Mouse (Mus musculus): ENCODE data around the gene Eya2. TPM values are rescaled to one million over a fixed set of nuclear protein-coding genes. Genes with fewer than 3 reads are reported as not detected.

Gene Eya2
- polyA plus RNA-seq, 1 experiment from 2014 or later = 3.2 TPM

DNA sequence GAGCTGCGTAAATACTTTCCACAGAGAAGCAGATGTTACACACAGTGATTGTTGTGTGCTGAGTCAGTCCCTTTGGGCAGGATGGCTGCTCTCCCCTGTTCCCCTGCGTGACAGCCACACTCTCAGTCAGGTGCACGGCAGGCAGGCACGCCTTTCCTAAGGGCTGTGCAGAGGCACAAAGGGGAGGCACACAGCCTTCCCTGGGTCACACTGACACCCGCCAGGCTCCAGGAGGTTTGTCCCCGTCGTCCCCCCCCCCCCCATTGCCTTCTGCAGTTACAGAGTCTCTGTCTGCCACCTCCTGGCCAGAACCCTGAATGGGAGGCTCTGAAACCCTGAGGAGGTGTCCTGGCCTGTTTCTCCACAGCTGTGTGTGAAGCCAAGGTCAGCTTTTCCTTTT, 156.2 kb downstream of the Eya2 start:
- Histone ChIP-seq H3K4me2 (no peak overlapping the region), H3K4me3 (no peak overlapping the region), H3K27ac (no peak overlapping the region), H3K36me3 (no peaks in the 10 kb centered on the region), H3K9me3 (no peaks in the 10 kb centered on the region), H3K4me1 (no peaks in the 10 kb centered on the region), H3K27me3 (no peaks in the 10 kb centered on the region), H3K9ac (no peak overlapping the region)
- ATAC-seq (ENCODE audit: borderline replicate concordance, extremely low read depth, low FRiP score, low TSS enrichment) = no peak
- 31% methylated on average over 7 of the region's 7 CpGs for WGBS

DNA sequence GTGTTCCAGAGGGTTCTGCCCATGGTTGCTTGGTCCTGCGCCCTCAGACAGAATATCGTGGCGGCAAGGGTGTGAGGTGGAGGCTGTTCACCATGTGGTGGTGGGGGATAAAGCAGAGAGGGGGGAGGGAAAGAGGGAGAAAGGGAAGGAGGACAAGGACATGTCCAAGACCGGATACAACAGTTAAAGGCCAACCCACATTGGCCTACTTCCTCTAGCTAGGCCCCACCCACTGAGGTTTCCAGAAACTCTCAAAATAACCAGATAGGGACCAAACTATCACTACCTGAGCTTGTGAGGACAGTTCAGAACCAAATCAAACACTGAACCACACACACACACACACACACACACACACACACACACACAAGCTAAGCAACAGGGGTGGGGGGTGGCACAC, 157.9 kb downstream of the Eya2 start:
- no peaks in the 10 kb centered on the region for H3K36me3 ChIP-seq
- H3K27me3 ChIP-seq = no peaks in the 10 kb centered on the region
- no peaks in the 10 kb centered on the region for H3K9me3 ChIP-seq
- no peak overlapping the region for H3K27ac ChIP-seq
- H3K4me1 ChIP-seq = no peaks in the 10 kb centered on the region
- WGBS = 77% methylated on average over 4 of the region's 4 CpGs
- no peak for ATAC-seq (ENCODE audit: borderline replicate concordance, extremely low read depth, low FRiP score, low TSS enrichment)
- no peak overlapping the region for H3K9ac ChIP-seq
- H3K4me2 ChIP-seq = no peak overlapping the region
- no peak overlapping the region for H3K4me3 ChIP-seq

- ATAC-seq (ENCODE audit: borderline replicate concordance, extremely low read depth, low FRiP score, low TSS enrichment) = no peak
- H3K27ac ChIP-seq = no peak overlapping the region
- H3K36me3 ChIP-seq = no peaks in the 10 kb centered on the region
- no peak overlapping the region for H3K9ac ChIP-seq
- 74% methylated on average over 15 of the region's 15 CpGs for WGBS
- no peak overlapping the region for H3K4me3 ChIP-seq
- no peaks in the 10 kb centered on the region for H3K4me1 ChIP-seq
- no peak overlapping the region for H3K4me2 ChIP-seq
- H3K27me3 ChIP-seq = no peaks in the 10 kb centered on the region
- no peaks in the 10 kb centered on the region for H3K9me3 ChIP-seq
Measured at GRCm38 (mm10) chr2:165757799-165758198, 163.0 kb downstream of the Eya2 start.

- Histone ChIP-seq H3K9me3 (no peaks in the 10 kb centered on the region), H3K4me1 (no peaks in the 10 kb centered on the region), H3K27ac (no peak overlapping the region), H3K4me3 (no peak overlapping the region), H3K9ac (no peak overlapping the region), H3K27me3 (no peaks in the 10 kb centered on the region), H3K4me2 (no peak overlapping the region), H3K36me3 (no peaks in the 10 kb centered on the region)
- WGBS = 12% methylated on average over 5 of the region's 5 CpGs
- no peak for ATAC-seq (ENCODE audit: borderline replicate concordance, extremely low read depth, low FRiP score, low TSS enrichment)
Measured at GRCm38 (mm10) chr2:165758534-165758933, 163.7 kb downstream of the Eya2 start.

DNA sequence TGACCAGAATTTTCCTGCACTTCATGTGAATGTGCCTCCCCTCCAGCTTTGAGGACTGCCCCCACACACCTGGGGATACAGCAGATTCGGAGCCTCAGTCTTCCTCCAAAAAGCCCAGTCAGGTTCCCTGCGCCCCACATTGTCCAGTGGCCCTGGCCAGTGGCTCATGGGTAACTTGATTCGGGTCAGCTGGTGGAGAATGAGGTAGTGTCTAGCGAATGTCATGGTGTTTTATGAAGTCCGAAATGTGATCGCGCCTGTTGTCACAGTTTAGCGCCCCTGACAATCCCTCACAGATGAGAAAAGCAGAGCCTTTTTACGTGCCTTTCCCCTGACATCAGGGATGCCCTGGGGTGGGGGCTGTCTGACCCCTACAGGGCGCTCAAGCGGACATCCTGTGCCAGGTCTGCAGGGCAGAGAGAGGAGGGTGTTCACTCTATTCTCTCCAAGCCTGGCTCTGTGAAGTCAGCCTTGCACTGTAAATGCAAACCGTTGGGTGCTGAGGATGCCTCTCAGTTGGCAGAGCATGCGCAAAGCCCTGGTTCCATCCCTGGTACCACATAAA, 164.7 kb downstream of the Eya2 start:
- Histone ChIP-seq H3K4me2 (no peak overlapping the region), H3K9me3 (no peaks in the 10 kb centered on the region), H3K4me1 (no peaks in the 10 kb centered on the region), H3K27ac (no peak overlapping the region), H3K36me3 (no peaks in the 10 kb centered on the region), H3K27me3 (no peaks in the 10 kb centered on the region), H3K4me3 (no peak overlapping the region), H3K9ac (no peak overlapping the region)
- 86% methylated on average over 13 of the region's 13 CpGs for WGBS
- no peak for ATAC-seq (ENCODE audit: borderline replicate concordance, extremely low read depth, low FRiP score, low TSS enrichment)

- no peaks in the 10 kb centered on the region for H3K4me1 ChIP-seq
- WGBS = 59% methylated on average over 11 of the region's 11 CpGs
- no peak for ATAC-seq (ENCODE audit: borderline replicate concordance, extremely low read depth, low FRiP score, low TSS enrichment)
- H3K36me3 ChIP-seq = no peaks in the 10 kb centered on the region
- H3K4me2 ChIP-seq = no peak overlapping the region
- no peak overlapping the region for H3K9ac ChIP-seq
- no peak overlapping the region for H3K4me3 ChIP-seq
- no peaks in the 10 kb centered on the region for H3K27me3 ChIP-seq
- no peak overlapping the region for H3K27ac ChIP-seq
- no peaks in the 10 kb centered on the region for H3K9me3 ChIP-seq
Measured at GRCm38 (mm10) chr2:165768805-165769358, 174.1 kb downstream of the Eya2 start.

GRCm38 (mm10) chr2:165769375-165769948, 174.6 kb downstream of the Eya2 start:
- no peak for ATAC-seq (ENCODE audit: borderline replicate concordance, extremely low read depth, low FRiP score, low TSS enrichment)
- Histone ChIP-seq H3K4me2 (no peak overlapping the region), H3K36me3 (no peaks in the 10 kb centered on the region), H3K9ac (no peak overlapping the region), H3K9me3 (no peaks in the 10 kb centered on the region), H3K4me1 (no peaks in the 10 kb centered on the region), H3K27me3 (no peaks in the 10 kb centered on the region), H3K4me3 (no peak overlapping the region), H3K27ac (no peak overlapping the region)
- 63% methylated on average over 8 of the region's 10 CpGs for WGBS

GRCm38 (mm10) chr2:165778927-165779326, 184.1 kb downstream of the Eya2 start:
- Histone ChIP-seq H3K4me2 (no peak overlapping the region), H3K4me1 (no peaks in the 10 kb centered on the region), H3K27ac (no peak overlapping the region), H3K36me3 (peaks cover 18% of the 10 kb centered on the region), H3K4me3 (no peak overlapping the region), H3K9me3 (no peaks in the 10 kb centered on the region), H3K9ac (no peak overlapping the region), H3K27me3 (no peaks in the 10 kb centered on the region)
- ATAC-seq (ENCODE audit: borderline replicate concordance, extremely low read depth, low FRiP score, low TSS enrichment) = peak; percentile 44; the same call in 1 of the 2 replicates
- 22% methylated on average over 6 of the region's 6 CpGs for WGBS

GRCm38 (mm10) chr2:165782324-165782723, 187.5 kb downstream of the Eya2 start:
- no peak overlapping the region for H3K9ac ChIP-seq
- no peak overlapping the region for H3K4me3 ChIP-seq
- peaks cover 50% of the 10 kb centered on the region for H3K36me3 ChIP-seq
- H3K27ac ChIP-seq = no peak overlapping the region
- H3K9me3 ChIP-seq = no peaks in the 10 kb centered on the region
- no peaks in the 10 kb centered on the region for H3K4me1 ChIP-seq
- no peak for ATAC-seq (ENCODE audit: borderline replicate concordance, extremely low read depth, low FRiP score, low TSS enrichment)
- WGBS = 32% methylated on average over 5 of the region's 5 CpGs
- no peaks in the 10 kb centered on the region for H3K27me3 ChIP-seq
- no peak overlapping the region for H3K4me2 ChIP-seq

DNA sequence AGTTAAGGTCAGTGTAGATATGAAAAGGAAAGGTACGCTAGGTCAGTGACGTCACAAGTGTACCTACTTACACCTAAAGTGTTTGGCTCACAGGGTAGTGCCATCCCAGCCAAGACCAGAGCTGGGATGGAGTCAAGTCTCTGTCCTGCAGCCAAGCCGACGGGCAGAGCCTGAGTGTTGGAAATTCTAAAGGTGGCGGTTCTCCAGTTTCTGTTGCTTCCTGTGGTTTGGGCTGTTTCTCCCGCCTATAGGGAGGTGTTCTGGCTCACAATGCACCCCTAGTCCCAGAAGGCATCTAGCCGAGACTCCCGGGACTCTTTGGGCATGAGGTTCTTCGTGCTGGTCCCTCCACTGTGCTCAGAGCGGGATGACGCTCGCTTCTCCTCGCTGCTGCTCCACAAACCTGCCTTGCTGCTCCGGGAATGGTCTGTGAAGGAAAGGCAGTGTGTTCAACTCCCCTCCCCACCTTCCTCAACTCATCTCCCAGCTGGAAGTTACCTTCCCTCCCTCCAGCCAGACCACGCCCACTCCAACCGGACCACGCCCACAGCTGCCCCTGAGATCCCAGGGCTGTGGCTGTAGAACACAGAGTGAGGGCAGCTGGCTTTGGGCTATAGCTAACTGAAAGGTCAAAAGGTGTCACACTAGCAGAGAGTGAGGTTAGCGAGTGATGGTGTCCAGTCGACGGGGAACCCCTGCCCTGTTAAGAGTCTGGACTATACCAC, 190.6 kb downstream of the Eya2 start:
- no peak for ATAC-seq (ENCODE audit: borderline replicate concordance, extremely low read depth, low FRiP score, low TSS enrichment)
- Histone ChIP-seq H3K9me3 (no peaks in the 10 kb centered on the region), H3K4me2 (no peak overlapping the region), H3K27ac (no peak overlapping the region), H3K4me3 (no peak overlapping the region), H3K36me3 (peaks cover 72% of the 10 kb centered on the region), H3K27me3 (no peaks in the 10 kb centered on the region), H3K4me1 (peaks cover 7% of the 10 kb centered on the region; the same call in 1 of the 2 replicates), H3K9ac (no peak overlapping the region)
- 83% methylated on average over 20 of the region's 20 CpGs for WGBS

DNA sequence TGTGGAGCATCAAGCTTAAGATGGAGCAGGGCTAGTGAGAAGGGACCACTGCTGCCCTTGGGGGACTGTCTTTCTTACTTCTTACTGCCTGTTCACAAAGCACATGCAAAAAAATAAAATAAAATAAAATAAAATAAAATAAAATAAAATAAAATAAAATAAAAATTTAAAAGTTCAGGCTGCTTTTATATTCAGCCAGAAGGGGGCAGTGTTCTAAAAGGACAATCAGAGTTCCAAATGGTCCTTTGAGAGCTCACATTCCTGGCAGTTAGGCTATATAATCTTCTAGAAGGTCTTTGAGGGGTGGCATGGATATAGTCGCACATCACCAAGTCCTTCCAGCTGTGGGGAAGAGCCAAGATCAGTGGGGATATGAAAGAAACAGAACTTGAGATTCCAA, 191.6 kb downstream of the Eya2 start:
- peaks cover 81% of the 10 kb centered on the region for H3K36me3 ChIP-seq

GRCm38 (mm10) chr2:165788005-165788404, 193.2 kb downstream of the Eya2 start:
- no peaks in the 10 kb centered on the region for H3K27me3 ChIP-seq
- ATAC-seq (ENCODE audit: borderline replicate concordance, extremely low read depth, low FRiP score, low TSS enrichment) = peak; percentile 60; the same call in 1 of the 2 replicates
- H3K4me2 ChIP-seq = no peak overlapping the region
- peaks cover 7% of the 10 kb centered on the region; the same call in 1 of the 2 replicates for H3K4me1 ChIP-seq
- 33% methylated on average over 11 of the region's 11 CpGs for WGBS
- H3K9ac ChIP-seq = no peak overlapping the region
- no peak overlapping the region for H3K27ac ChIP-seq
- H3K4me3 ChIP-seq = no peak overlapping the region
- H3K36me3 ChIP-seq = peaks cover 81% of the 10 kb centered on the region
- H3K9me3 ChIP-seq = no peaks in the 10 kb centered on the region

More for the DNA sequence above, 191.6 kb downstream of the Eya2 start:
- no peak overlapping the region for H3K4me3 ChIP-seq
- H3K9ac ChIP-seq = no peak overlapping the region
- H3K4me2 ChIP-seq = no peak overlapping the region
- H3K27me3 ChIP-seq = no peaks in the 10 kb centered on the region
- WGBS = 72% methylated on average over 1 of the region's 1 CpGs
- no peak overlapping the region for H3K27ac ChIP-seq
- no peak for ATAC-seq (ENCODE audit: borderline replicate concordance, extremely low read depth, low FRiP score, low TSS enrichment)
- peaks cover 7% of the 10 kb centered on the region; the same call in 1 of the 2 replicates for H3K4me1 ChIP-seq
- H3K9me3 ChIP-seq = no peaks in the 10 kb centered on the region
